Mouse (Mus musculus) lung, adult 2 months (tissue): ENCODE results near the gene Hist1h1t. TPM values are rescaled to one million over a fixed set of nuclear protein-coding genes. Genes with fewer than 3 reads are reported as not detected.

Source experiments
- DNase-seq: peaks from one replicate; pipeline ENCODE4 v3.0.0; 2022
- H3K4me1 ChIP-seq: fragments of 200-500 bp; 2 replicates; pipeline ENCODE4 v1.6.1; 2011; ENCODE audit warnings: low read length; ENCODE audit not compliant: control insufficient read depth, insufficient read depth
- H3K4me3 ChIP-seq: fragments of 200-500 bp; replicated peaks from 2 replicates; pipeline ENCODE3; 2011; ENCODE audit warnings: low read depth, mild to moderate bottlenecking, control low read depth, low read length; ENCODE audit errors: extremely low read depth
- CTCF ChIP-seq: fragments of 200-500 bp; IDR thresholded peaks from 2 replicates; pipeline ENCODE4 v1.5.1; 2011; ENCODE audit warnings: mild to moderate bottlenecking, low read length, control low read depth; ENCODE audit not compliant: insufficient read depth
- POLR2A ChIP-seq: fragments of 200-500 bp; IDR thresholded peaks from 2 replicates; pipeline ENCODE4 v1.6.1; 2011; ENCODE audit warnings: low read depth, mild to moderate bottlenecking, control low read depth, low read length, borderline replicate concordance; ENCODE audit errors: extremely low read depth
- whole genome bisulfite sequencing: fragments of 180-500 bp; shearing (Covaris S2); methylation state at CpG from one replicate; pipeline ENCODE4 v1.1.7; 2018; 5-methylcytosine and 5-hydroxymethylcytosine counted together
- polyA plus RNA-seq: library from polyadenylated mRNA; depleted of rRNA; stranded (reverse); fragments of >200 nt; gene quantifications from 2 replicates; pipeline ENCODE4 v1.2.3, GENCODE M21; 2012; rRNA removed

Hist1h1t gene
- polyA plus RNA-seq, 1 experiment, result not detected

GRCm38 (mm10) chr13:23739922-23740252, 44.3 kb downstream of the Hist1h1t start:
- 0% methylated on average over 14 of the region's 14 CpGs for whole genome bisulfite sequencing
- no peak for DNase-seq
- H3K4me1 ChIP-seq, result peaks cover 4% of the 10 kb centered on the region
- TF ChIP-seq CTCF (no peak), POLR2A (peak; percentile 68; the same call in 1 of the 2 replicates)
- H3K4me3 ChIP-seq, result peak overlapping the region; percentile 100

DNA sequence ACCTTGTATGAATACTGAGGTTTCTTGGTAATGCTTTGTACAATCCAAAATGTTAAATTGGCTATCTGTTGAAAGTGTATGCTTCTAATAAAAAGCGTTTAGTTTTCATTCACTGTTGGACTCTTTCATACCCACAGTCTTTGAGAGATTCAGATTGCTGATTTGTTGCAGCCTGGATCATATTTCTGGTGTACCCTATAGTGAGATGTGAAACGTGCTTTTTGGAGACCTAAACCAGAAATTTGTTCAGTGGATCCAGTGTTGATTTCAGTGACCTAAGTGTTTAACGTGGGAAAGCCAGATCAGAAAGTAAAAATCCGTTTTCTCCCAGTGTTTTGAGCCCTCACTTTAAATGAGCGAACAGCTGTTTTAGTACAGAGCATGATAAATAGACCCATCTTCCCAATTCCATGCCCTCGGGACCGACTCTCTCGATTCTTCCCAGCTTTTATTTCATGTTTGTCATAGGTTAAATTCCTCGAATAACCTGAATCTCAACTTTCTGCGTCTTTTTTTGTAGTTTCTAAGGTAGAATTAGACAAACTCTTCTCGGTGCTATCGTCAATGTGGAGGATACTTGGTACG, 44.7 kb downstream of the Hist1h1t start:
- WGBS, result 13% methylated on average over 13 of the region's 13 CpGs
- H3K4me3 ChIP-seq, result peak overlapping the region; percentile 100
- no peak for DNase-seq
- TF ChIP-seq CTCF (no peak), POLR2A (no peak)
- peaks cover 4% of the 10 kb centered on the region for H3K4me1 ChIP-seq

- DNase-seq, result no peak
- Histone ChIP-seq H3K4me3 (no peak overlapping the region), H3K4me1 (peaks cover 4% of the 10 kb centered on the region)
- WGBS, result 50% methylated on average over 5 of the region's 5 CpGs
- TF ChIP-seq CTCF, result no peak
- no peak for TF ChIP-seq POLR2A
Measured at GRCm38 (mm10) chr13:23740910-23741309, 45.3 kb downstream of the Hist1h1t start.

DNA sequence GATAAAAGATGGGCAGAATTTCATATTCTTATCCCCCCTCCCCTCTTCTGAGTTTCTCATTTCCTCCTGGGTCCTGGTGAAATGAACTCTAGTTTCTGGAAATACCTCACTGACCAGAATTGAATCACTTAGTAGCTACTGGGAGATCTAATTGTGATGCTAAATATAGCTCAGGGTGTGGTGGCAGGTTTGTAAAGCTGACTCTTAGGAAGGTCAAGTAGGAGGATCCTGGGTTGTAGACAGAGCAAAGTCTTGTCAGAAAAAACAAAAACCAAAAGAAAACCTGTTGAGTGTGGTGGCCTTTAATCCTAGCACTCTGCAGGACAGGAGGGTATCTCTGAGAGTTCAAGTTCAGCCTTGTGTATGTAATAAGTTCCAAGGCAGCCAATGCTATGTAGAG, 46.4 kb downstream of the Hist1h1t start:
- H3K4me1 ChIP-seq, result peaks cover 7% of the 10 kb centered on the region
- no peak for DNase-seq
- no peak overlapping the region for H3K4me3 ChIP-seq
- TF ChIP-seq POLR2A, result no peak
- no peak for TF ChIP-seq CTCF

DNA sequence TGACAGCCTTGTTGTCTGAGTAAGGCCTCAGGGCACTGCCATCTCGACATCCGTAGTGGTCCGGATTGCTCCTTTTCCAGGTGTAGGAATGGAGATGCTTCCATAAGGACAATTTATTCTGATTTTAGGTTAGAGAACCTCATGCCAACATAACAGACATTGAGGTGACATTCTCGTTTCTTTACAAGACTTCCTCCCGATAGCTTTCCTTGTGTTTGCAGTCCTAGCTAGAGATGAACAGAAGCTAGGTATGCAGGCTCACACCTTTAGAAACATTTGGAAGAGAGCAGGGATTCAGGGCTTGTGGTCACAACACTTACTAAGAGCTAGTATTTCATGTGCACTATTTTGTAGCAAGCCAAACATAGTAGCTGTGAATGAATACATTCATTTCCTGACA, 47.6 kb downstream of the Hist1h1t start:
- WGBS, result 80% methylated on average over 5 of the region's 5 CpGs
- TF ChIP-seq CTCF, result no peak
- no peak for TF ChIP-seq POLR2A
- H3K4me3 ChIP-seq, result no peak overlapping the region
- H3K4me1 ChIP-seq, result peaks cover 7% of the 10 kb centered on the region
- no peak for DNase-seq

GRCm38 (mm10) chr13:23743963-23744362, 48.3 kb downstream of the Hist1h1t start:
- 44% methylated on average over 4 of the region's 4 CpGs for WGBS
- DNase-seq, result no peak
- peaks cover 7% of the 10 kb centered on the region for H3K4me1 ChIP-seq
- TF ChIP-seq CTCF, result no peak
- no peak for TF ChIP-seq POLR2A
- no peak overlapping the region for H3K4me3 ChIP-seq

- WGBS, result 7% methylated on average over 24 of the region's 36 CpGs
- Histone ChIP-seq H3K4me3 (no peak overlapping the region), H3K4me1 (peaks cover 7% of the 10 kb centered on the region)
- no peak for DNase-seq
- TF ChIP-seq CTCF (no peak), POLR2A (no peak)
Measured at GRCm38 (mm10) chr13:23744421-23745380, 49.1 kb downstream of the Hist1h1t start.

DNA sequence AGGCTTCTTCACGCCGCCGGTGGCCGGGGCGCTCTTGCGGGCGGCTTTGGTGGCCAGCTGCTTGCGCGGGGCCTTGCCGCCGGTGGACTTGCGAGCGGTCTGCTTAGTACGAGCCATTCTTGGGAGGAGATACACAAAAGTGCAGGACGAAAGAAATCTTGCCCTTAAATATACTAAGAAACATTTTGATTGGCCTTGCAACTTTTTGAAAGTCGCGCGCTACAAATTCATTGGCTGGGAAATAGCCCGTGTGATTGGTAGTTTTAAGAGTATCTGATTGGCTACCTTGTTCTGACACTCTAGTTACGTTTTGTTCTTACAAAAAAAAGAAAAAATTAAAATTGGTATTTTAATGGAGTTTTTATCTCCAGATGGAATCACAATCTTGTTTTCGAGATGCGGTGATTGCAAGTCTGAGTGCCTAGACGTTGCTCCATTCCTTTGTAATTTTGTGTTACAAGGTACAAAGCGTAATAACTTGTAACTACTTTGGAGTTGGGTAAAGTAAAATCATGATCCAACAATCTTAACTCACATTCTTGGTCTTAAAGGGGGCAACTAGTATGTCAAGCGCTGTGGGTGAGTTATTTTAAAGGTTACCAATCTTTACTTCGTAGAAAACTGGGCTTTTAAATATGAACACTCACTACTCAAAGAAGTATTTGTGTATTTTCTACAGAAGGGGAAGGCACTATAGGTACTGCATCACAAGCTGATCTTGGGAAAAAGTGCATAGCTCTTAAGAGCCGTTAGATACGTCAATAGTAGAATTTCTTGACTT, 50.0 kb downstream of the Hist1h1t start, which contains the start of gene Hist1h3c:
Gene Hist1h3c (minus strand): TSS at position 222 of the 781 bp plus-strand sequence.
- DNase-seq, result peak; percentile 76
- Histone ChIP-seq H3K4me3 (peak within 1 kb of the TSS; percentile 77), H3K4me1 (peaks cover 7% of the 10 kb centered on the region)
- 2% methylated on average over 25 of the region's 28 CpGs for WGBS
- TF ChIP-seq POLR2A, result no peak

Other genes with a start within 250 kb of the Hist1h1t start
- gene Btn1a1, start 229.9 kb upstream of the Hist1h1t start, polyA plus RNA-seq, result not detected in 2 replicates
- not detected in 2 replicates for gene Btn2a2, start 207.0 kb upstream of the Hist1h1t start, polyA plus RNA-seq
- gene Hist1h4h, start 164.8 kb upstream of the Hist1h1t start, polyA plus RNA-seq, result 27.1 and 28.0 TPM in 2 replicates
- gene Hist1h2af, start 161.9 kb upstream of the Hist1h1t start, polyA plus RNA-seq, result 28.7 and 47.1 TPM in 2 replicates
- gene Hist1h3g, start 160.4 kb upstream of the Hist1h1t start, polyA plus RNA-seq, result 2.1 and 2.3 TPM in 2 replicates
- gene Hist1h2bh, start 152.4 kb upstream of the Hist1h1t start, polyA plus RNA-seq, result 0.66 and 0.87 TPM in 2 replicates
- 1.3 and 1.7 TPM in 2 replicates for gene Hist1h3f, start 151.8 kb upstream of the Hist1h1t start, polyA plus RNA-seq
- gene Hist1h4f, start 144.2 kb upstream of the Hist1h1t start, polyA plus RNA-seq, result 1.4 and 1.8 TPM in 2 replicates
- gene Hist1h1d, start 142.6 kb upstream of the Hist1h1t start, polyA plus RNA-seq, result 0.10 and 0.12 TPM in 2 replicates
- 8.4 and 9.2 TPM in 2 replicates for gene Hist1h3e, start 133.4 kb upstream of the Hist1h1t start, polyA plus RNA-seq
- 1.8 and 2.3 TPM in 2 replicates for gene Hist1h2ae, start 124.6 kb upstream of the Hist1h1t start, polyA plus RNA-seq
- gene Hist1h2bg, start 124.4 kb upstream of the Hist1h1t start, polyA plus RNA-seq, result 9.8 and 22.7 TPM in 2 replicates
- 2.7 and 3.4 TPM in 2 replicates for gene Hist1h2bf, start 121.6 kb upstream of the Hist1h1t start, polyA plus RNA-seq
- 1.2 and 2.0 TPM in 2 replicates for gene Hist1h2ad, start 121.4 kb upstream of the Hist1h1t start, polyA plus RNA-seq
- 2.6 and 4.5 TPM in 2 replicates for gene Hist1h3d, start 120.1 kb upstream of the Hist1h1t start, polyA plus RNA-seq
- gene Hist1h4d, start 114.2 kb upstream of the Hist1h1t start, polyA plus RNA-seq, result 9.0 and 9.5 TPM in 2 replicates
- 2.7 and 3.0 TPM in 2 replicates for gene Hist1h2be, start 74.7 kb upstream of the Hist1h1t start, polyA plus RNA-seq
- 2.0 and 2.4 TPM in 2 replicates for gene Hist1h1e, start 73.3 kb upstream of the Hist1h1t start, polyA plus RNA-seq
- gene Hist1h2ac, start 11.9 kb upstream of the Hist1h1t start, polyA plus RNA-seq, result 0.45 and 0.61 TPM in 2 replicates
- 142 and 182 TPM in 2 replicates for gene Hist1h2bc, start 11.6 kb upstream of the Hist1h1t start, polyA plus RNA-seq
- gene Hist1h4c, start 2.6 kb downstream of the Hist1h1t start, polyA plus RNA-seq, result 6.3 and 6.8 TPM in 2 replicates
- 21.3 and 24.2 TPM in 2 replicates for gene Hfe, start 15.0 kb downstream of the Hist1h1t start, polyA plus RNA-seq
- 38.1 and 46.7 TPM in 2 replicates for gene Hist1h1c, start 43.0 kb downstream of the Hist1h1t start, polyA plus RNA-seq
- gene Hist1h3c, start 49.8 kb downstream of the Hist1h1t start, polyA plus RNA-seq, result 1.2 and 2.9 TPM in 2 replicates
- 2.5 and 2.6 TPM in 2 replicates for gene Hist1h2bb, start 50.9 kb downstream of the Hist1h1t start, polyA plus RNA-seq
- 2.0 and 3.9 TPM in 2 replicates for gene Hist1h2ab, start 55.3 kb downstream of the Hist1h1t start, polyA plus RNA-seq
- gene Hist1h3b, start 56.5 kb downstream of the Hist1h1t start, polyA plus RNA-seq, result 2.6 and 3.8 TPM in 2 replicates
- 2.5 and 2.8 TPM in 2 replicates for gene Hist1h4b, start 61.2 kb downstream of the Hist1h1t start, polyA plus RNA-seq
- 2.4 and 2.9 TPM in 2 replicates for gene Hist1h4a, start 65.4 kb downstream of the Hist1h1t start, polyA plus RNA-seq
- gene Hist1h3a, start 66.6 kb downstream of the Hist1h1t start, polyA plus RNA-seq, result 3.1 and 4.3 TPM in 2 replicates
- gene Hist1h1a, start 67.9 kb downstream of the Hist1h1t start, polyA plus RNA-seq, result not detected in 2 replicates
- 0.07 TPM in 1 of 2 replicates, not detected in the other for gene Trim38, start 74.1 kb downstream of the Hist1h1t start, polyA plus RNA-seq
- gene Slc17a2, start 111.2 kb downstream of the Hist1h1t start, polyA plus RNA-seq, result 0.32 and 0.52 TPM in 2 replicates
- 0.02 TPM in 1 of 2 replicates, not detected in the other for gene Slc17a3, start 143.6 kb downstream of the Hist1h1t start, polyA plus RNA-seq
- gene Slc17a1, start 171.9 kb downstream of the Hist1h1t start, polyA plus RNA-seq, result not detected in 2 replicates
- gene Slc17a4, start 219.2 kb downstream of the Hist1h1t start, polyA plus RNA-seq, result 0.07 TPM in 1 of 2 replicates, not detected in the other
- not detected in 2 replicates for gene Hist1h2ba, start 238.3 kb downstream of the Hist1h1t start, polyA plus RNA-seq
- gene Hist1h2aa, start 238.6 kb downstream of the Hist1h1t start, polyA plus RNA-seq, result not detected in 2 replicates